Mouse (Mus musculus): ENCODE data around the gene Itga1. TPM values are rescaled to one million over a fixed set of nuclear protein-coding genes. Genes with fewer than 3 reads are reported as not detected.

Itga1 gene
- polyA plus RNA-seq, 1 experiment: 4.5 TPM

DNA sequence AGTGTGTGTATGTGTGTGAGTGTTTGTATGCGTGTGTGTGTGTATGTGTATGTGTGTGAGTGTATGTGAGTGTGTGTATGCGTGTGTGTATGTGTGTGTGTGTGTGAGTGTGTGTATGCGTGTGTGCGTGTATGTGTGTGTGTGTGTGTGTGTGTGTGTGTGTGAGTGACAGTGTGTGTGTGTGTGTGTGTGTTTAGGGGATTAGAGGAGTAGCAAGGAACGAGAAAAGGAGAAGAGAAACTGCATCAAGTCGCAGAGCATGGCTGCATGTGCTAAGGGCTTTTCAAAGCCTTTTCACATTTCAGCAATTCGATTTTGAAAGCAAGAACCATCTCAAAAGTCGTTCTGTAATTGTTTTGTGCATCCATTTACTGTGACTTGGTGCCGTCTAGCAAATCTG, 191.1 kb downstream of the Itga1 start:
- H3K27me3 ChIP-seq (ENCODE audit: control insufficient read depth, insufficient read depth, low read length): no peaks in the 10 kb centered on the region
- WGBS: 60% methylated on average over 9 of the region's 9 CpGs
- H3K4me1 ChIP-seq (ENCODE audit: control insufficient read depth, insufficient read depth, insufficient read length): peaks cover 3% of the 10 kb centered on the region
- no peak overlapping the region for H3K27ac ChIP-seq (ENCODE audit: insufficient read depth, low read length)
- no peak overlapping the region for H3K4me3 ChIP-seq (ENCODE audit: extremely low read depth, insufficient read depth, insufficient read length)
- no peak for DNase-seq (ENCODE audit: low read depth in 1 of 2, low spot score in 2 of 2)
- TF ChIP-seq CTCF (IDR thresholded peaks at IDR 0.05; ENCODE audit: extremely low read depth, insufficient read depth, insufficient read length, insufficient replicate concordance) (no peak), POLR2A (IDR thresholded peaks at IDR 0.05; ENCODE audit: low read depth, low read length) (no peak)
- H3K36me3 ChIP-seq (ENCODE audit: control insufficient read depth, insufficient read depth, low read length): no peaks in the 10 kb centered on the region

GRCm38 (mm10) chr13:114909514-114909913, 192.2 kb downstream of the Itga1 start:
- Histone ChIP-seq H3K4me3 (ENCODE audit: extremely low read depth, insufficient read depth, insufficient read length) (no peak overlapping the region), H3K27me3 (ENCODE audit: control insufficient read depth, insufficient read depth, low read length) (no peaks in the 10 kb centered on the region), H3K4me1 (ENCODE audit: control insufficient read depth, insufficient read depth, insufficient read length) (peaks cover under 1% of the 10 kb centered on the region; the same call in 1 of the 2 replicates), H3K27ac (ENCODE audit: insufficient read depth, low read length) (no peak overlapping the region), H3K36me3 (ENCODE audit: control insufficient read depth, insufficient read depth, low read length) (no peaks in the 10 kb centered on the region)
- WGBS: 87% methylated on average over 5 of the region's 5 CpGs
- no peak for TF ChIP-seq POLR2A (IDR thresholded peaks at IDR 0.05; ENCODE audit: low read depth, low read length)
- no peak for TF ChIP-seq CTCF (IDR thresholded peaks at IDR 0.05; ENCODE audit: extremely low read depth, insufficient read depth, insufficient read length, insufficient replicate concordance)
- DNase-seq (ENCODE audit: low read depth in 1 of 2, low spot score in 2 of 2): no peak

DNA sequence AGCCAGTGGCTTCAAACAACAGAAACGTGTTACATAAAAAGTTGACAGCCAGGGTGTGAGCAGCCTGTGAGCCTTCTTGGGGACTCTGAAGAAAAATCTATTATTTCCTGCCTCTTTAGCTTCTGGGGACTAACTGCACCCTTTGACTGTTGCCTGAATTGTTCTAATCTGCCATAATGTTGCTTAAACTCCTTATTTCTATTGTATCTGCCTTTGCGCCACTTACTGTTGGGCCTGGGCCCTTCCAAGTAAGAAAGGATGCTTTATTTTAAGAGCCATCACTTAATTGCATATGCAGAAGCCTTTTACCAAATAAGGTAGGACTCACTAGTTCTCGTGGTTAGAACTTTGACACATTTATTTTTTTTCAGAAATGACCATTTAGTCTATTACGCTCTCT, 193.9 kb downstream of the Itga1 start:
- TF ChIP-seq POLR2A (IDR thresholded peaks at IDR 0.05; ENCODE audit: low read depth, low read length): no peak
- WGBS: 79% methylated on average over 4 of the region's 4 CpGs
- no peak overlapping the region for H3K4me3 ChIP-seq (ENCODE audit: extremely low read depth, insufficient read depth, insufficient read length)

More for the DNA sequence above, 193.9 kb downstream of the Itga1 start:
- Histone ChIP-seq H3K4me1 (ENCODE audit: control insufficient read depth, insufficient read depth, insufficient read length) (no peaks in the 10 kb centered on the region), H3K27ac (ENCODE audit: insufficient read depth, low read length) (no peak overlapping the region), H3K36me3 (ENCODE audit: control insufficient read depth, insufficient read depth, low read length) (no peaks in the 10 kb centered on the region), H3K27me3 (ENCODE audit: control insufficient read depth, insufficient read depth, low read length) (no peaks in the 10 kb centered on the region)
- no peak for DNase-seq (ENCODE audit: low read depth in 1 of 2, low spot score in 2 of 2)

Other genes starting within 250 kb of the Itga1 start
- 0.73 and 0.96 TPM in 2 replicates for gene Itga2, start 169.9 kb downstream of the Itga1 start, polyA plus RNA-seq (2012; rRNA removed)
- 17.3 and 19.9 TPM in 2 replicates for gene Pelo, start 11.8 kb downstream of the Itga1 start, polyA plus RNA-seq (2012; rRNA removed)
- gene Gm49395, start within 50 bp of the Itga1 start, polyA plus RNA-seq (2012; rRNA removed): 3.4 and 4.5 TPM in 2 replicates

Data from spleen, adult 2 months (tissue).